Mouse (Mus musculus) fibroblast of lung, adult 2 months (primary cell): ENCODE results near the gene Kcnv2.

Experiments
- DNase-seq: peaks from one replicate; pipeline ENCODE4 v3.0.0-alpha.2; 2011; ENCODE audit warnings: low read depth

The Kcnv2 gene

DNA sequence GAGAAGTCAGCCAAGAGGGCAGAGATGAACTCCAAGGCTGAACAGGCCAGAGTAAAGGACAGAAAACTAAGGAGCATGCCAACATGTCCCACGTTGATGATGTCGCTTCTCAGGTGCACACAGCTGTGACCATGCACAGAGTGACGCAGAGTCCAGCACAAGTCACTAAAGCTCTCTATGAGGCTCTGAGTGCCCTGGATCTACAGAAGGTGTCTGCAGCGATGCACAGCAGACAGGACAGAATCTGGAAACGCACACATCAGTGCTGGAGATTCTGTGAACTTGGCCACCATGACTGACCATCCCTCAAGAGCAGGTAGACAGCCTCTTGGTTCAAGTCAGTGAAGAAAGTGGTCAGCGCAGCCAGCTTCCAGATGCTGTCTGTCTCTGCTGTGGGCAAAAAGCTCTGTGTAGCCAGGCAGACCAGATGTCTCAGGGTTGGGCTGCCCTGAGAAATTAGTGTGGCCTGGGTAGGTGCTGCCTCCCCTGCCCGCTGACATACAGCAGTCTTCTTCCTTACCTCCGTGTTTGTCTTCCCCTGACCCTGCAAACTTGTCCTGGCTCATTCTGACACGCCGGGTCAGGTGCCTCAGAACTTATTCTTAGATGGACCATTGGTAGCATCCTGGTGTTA lies 43.8 kb downstream of the Kcnv2 start:
- no peak for DNase-seq

DNA sequence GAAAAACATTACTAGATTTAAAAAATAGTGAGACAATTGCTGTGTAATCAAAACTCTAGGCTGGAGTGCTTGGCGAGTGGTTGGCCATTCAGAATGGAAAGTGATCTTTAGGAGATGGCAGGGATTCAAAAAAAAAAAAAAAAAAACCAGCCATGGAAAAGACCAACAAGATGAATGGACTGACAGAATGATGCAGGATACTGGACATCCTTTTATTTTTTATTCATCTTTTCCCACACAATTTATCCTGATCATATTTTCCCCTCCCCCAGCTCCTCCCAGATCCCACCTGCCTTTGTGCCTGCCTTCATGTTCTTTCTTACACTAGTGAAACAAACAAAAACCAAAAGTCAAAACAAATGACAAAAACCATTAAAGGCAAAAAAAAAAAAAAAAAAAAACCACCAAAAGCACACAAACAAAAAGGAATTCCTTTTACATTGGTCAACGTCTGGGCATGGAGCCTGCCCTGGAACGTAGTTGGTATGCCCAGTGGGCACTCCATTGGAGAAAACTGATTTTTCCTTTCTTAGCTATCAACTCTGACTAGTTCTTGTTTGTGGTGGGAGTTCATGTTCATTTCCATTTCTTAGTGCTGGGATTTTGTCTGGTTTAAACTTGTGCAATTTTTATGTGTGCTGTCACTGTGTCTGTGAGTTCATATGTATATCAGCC lies 47.2 kb downstream of the Kcnv2 start:
- peak; percentile 83 for DNase-seq

DNA sequence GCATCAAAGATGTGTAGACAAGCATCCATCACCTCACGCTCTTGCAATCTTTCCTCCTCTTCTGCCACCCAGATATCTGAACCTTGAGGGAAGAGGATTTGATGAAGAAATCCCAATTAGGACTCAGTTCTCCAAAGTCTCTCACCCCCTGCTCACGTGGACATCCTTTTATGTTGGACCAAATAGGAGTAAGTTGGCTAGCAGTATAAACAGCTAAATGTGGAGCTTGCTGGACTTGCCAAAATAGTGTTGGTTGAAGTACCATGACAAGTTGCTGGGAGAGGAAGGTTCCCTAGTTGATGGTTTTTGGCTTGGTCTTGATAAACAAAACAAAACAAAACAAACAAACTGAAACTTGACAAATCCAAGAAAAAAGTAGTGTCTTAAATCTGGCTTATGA lies 47.8 kb downstream of the Kcnv2 start:
- no peak for DNase-seq

DNA sequence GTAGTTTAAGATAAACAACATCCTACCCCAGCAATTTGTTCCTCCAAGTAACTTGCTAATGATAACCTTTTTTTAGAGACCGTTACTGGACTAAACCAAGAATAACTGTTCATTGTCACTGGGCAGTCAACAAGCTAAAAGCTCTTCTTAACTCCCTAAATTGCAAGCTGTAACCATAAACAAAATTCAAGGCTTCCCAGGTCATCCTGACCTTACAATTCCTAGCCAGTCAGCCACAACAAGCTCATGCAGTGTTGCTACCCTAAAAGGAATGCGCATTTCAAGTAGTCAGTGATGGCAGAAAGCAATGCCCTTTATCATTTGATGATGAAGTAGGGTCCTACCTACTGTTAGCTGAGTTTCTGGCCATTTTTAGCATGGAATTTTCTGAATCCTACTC lies 48.4 kb downstream of the Kcnv2 start:
- peak; percentile 40 for DNase-seq

DNA sequence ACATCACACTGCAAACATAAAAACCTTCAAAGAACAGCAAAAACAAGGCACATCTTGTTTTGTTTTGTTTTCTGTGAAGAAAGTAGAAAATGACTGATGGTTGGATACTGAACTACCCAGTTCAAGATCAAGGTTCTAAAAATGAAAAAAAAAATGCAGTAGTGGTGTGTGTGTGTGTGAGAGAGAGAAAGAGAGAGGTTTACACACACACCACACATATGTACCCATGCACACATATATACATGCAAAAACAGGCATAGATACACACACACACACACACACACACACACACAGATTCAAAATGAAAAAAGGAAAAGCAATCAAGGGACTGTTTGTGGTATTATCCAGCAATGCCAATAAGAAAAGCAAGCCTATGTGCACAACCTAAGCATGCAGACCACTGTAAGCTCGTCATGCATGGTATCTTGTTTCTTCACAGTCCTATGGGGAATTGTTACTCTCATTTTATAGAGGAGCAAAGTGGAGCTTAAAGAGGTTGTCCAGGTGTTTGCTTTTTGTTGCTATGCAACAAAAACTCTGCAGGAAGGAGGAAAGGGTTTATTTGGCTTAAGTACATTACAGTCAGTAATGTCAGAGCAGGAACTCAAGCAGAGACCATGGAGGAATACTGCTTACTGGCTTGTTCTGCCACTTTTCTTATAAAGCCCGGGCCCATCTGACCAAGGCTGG lies 57.5 kb downstream of the Kcnv2 start:
- DNase-seq = no peak

DNA sequence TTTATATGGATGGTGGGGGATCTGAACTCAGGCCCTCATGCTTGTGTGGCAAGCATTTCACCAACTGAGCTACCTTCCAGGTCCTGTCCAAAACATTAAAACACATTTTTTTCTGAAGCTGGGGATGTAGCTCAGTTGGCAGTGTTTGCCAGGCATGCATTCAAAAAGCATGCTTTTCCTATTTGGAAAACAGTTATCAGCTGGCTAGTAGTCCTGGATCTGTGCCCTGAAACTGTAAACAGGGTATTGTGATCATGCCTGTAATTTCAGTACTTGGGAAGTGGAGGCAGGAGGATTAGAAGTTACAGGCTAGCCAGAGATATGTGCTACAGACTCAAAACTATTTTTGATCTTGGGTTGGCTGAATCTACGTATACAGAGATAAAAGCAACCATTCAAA lies 59.7 kb downstream of the Kcnv2 start:
- no peak for DNase-seq

DNA sequence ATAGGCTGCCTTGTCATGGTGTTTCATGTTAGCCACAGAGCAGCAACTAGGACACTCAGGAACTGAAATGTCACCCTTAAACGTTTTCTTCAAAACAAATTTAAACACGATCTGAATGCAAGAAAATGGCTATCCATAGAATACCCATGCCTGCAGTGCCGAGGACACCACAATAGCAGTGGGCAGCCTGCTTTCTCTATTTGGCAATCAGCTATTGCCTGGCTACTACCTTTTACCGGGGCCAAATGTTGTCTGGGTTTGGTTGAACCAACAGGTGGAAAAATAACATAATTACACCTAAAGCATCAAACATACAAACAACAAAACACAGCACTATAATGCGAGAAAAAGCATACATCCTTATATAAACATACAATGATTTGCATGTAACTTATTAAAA lies 60.9 kb downstream of the Kcnv2 start:
- DNase-seq = no peak

DNA sequence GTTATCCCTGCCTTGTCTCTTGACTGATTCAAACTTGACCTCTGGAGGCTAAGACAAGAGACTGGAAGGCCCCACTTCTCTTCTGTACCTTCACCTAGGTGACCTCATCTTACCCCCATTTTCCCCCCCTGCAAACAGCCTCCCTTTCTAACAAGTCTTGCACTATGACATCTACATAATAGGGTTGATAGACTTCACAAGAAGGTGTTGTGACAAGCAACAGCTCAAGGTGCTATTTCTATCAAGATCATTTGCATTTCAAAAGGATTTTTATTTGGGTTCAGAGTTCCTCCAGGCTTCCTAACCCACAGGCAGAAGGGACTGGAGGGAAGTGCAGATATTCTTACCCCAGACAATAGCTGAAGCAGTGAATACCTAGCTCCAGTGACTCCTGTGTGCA lies 62.9 kb downstream of the Kcnv2 start:
- DNase-seq = no peak
